Mouse (Mus musculus): ENCODE measurements around the gene Rps26.

The Rps26 gene

DNA sequence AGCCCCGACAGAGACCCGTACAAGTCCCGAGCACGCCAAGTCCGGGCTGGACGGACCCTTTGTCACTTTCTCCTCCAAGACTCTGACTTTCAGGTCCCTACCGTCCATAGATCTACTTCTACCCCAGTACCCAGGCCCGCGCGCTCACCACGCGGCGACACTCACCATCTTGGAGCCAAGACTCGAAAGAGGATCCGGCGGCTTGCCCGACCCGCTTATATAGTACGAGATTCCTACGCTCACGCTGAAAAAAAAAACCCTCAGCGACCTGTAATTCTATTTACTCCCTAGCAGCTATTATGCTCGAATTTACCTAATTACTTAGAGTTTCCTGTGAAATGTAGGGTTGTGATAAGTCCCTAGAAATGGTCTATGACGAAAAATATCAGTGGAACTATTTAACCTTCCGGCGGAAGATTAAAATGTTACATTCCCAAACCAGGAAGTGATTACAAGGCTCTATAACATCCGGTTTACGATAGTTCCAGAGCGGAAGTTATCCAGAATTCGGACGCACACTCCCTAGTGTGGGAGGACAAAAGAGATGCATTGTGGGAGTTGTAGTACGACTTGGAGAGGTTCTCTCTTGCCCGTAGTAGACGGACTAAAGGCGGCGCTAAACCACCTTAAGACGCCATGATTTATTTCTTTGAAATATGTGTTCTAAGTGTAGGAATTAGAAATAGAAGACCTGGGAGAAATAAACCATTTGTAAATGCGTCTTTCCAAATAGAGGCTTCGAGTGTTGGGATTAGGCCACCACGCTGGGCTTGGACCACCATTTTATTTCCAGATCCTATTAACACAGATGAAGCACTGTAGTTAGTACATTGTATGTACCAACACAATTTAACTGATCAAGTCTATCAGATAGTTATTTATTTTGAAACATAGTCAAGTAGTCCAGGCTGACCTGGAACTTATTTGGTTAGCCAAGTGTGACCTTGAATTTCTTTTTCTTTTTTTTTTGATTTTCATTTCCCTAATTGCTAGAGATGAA lies at the start of gene Rps26:
Rps26 (minus strand) TSS at position 437 of the 1,000 bp plus-strand sequence.
- in situ Hi-C loops (cut with MboI; ENCODE audit: low pct_unique_long_range_greater_than_20kb in 1 of 2, low sequenced_read_pairs in 2 of 2, unreplicated experiment in 1 of 2), result no loop called here

GRCm38 (mm10) chr10:128674469-128675008 lies 48.0 kb upstream of the Rps26 start:
- in situ Hi-C loops (cut with MboI; ENCODE audit: low pct_unique_long_range_greater_than_20kb in 1 of 2, low sequenced_read_pairs in 2 of 2, unreplicated experiment in 1 of 2), result no loop called here

- in situ Hi-C loops (cut with MboI; ENCODE audit: low pct_unique_long_range_greater_than_20kb in 1 of 2, low sequenced_read_pairs in 2 of 2, unreplicated experiment in 1 of 2), result no loop called here
These were observed 47.4 kb upstream of the Rps26 start, which contains the start of gene Suox for GRCm38 (mm10) chr10:128673763-128674468. Suox (minus strand) TSS chr10:128674073.

GRCm38 (mm10) chr10:128671148-128671547 lies 44.6 kb upstream of the Rps26 start:
- in situ Hi-C loops (cut with MboI; ENCODE audit: low pct_unique_long_range_greater_than_20kb in 1 of 2, low sequenced_read_pairs in 2 of 2, unreplicated experiment in 1 of 2), result no loop called here

GRCm38 (mm10) chr10:128668790-128669672 lies 42.5 kb upstream of the Rps26 start:
- in situ Hi-C loops (cut with MboI; ENCODE audit: low pct_unique_long_range_greater_than_20kb in 1 of 2, low sequenced_read_pairs in 2 of 2, unreplicated experiment in 1 of 2), result no loop called here

DNA sequence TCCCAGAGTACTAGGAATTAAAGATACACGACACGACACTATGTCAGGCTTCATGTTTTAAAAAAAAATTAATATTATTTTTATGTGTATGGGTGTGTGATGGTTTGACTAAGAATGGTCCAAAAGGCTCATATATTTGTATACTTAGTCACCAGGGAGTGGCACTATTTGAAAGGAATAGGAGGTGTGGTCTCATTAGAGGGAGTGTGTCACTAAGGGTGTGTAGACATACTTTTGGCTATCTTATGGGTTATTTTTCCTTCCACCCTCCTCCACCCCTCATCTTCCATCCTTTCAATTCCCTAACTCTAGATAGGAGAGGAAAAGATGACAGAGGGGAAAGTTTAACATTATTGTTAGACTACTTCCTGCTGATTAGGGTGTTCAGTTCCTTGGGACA lies 39.3 kb upstream of the Rps26 start:
- in situ Hi-C loops (cut with MboI; ENCODE audit: low pct_unique_long_range_greater_than_20kb in 1 of 2, low sequenced_read_pairs in 2 of 2, unreplicated experiment in 1 of 2), result no loop called here

- in situ Hi-C loops (cut with MboI; ENCODE audit: low pct_unique_long_range_greater_than_20kb in 1 of 2, low sequenced_read_pairs in 2 of 2, unreplicated experiment in 1 of 2), result no loop called here
These were observed 38.8 kb upstream of the Rps26 start for GRCm38 (mm10) chr10:128665307-128665706.

- in situ Hi-C loops (cut with MboI; ENCODE audit: low pct_unique_long_range_greater_than_20kb in 1 of 2, low sequenced_read_pairs in 2 of 2, unreplicated experiment in 1 of 2), result no loop called here
These were observed 38.3 kb upstream of the Rps26 start for GRCm38 (mm10) chr10:128664808-128665207.

GRCm38 (mm10) chr10:128663441-128664220 lies 37.1 kb upstream of the Rps26 start:
- in situ Hi-C loops (cut with MboI; ENCODE audit: low pct_unique_long_range_greater_than_20kb in 1 of 2, low sequenced_read_pairs in 2 of 2, unreplicated experiment in 1 of 2), result no loop called here

GRCm38 (mm10) chr10:128662465-128662864 lies 35.9 kb upstream of the Rps26 start:
- in situ Hi-C loops (cut with MboI; ENCODE audit: low pct_unique_long_range_greater_than_20kb in 1 of 2, low sequenced_read_pairs in 2 of 2, unreplicated experiment in 1 of 2), result no loop called here

GRCm38 (mm10) chr10:128659490-128659889 lies 32.9 kb upstream of the Rps26 start:
- in situ Hi-C loops (cut with MboI; ENCODE audit: low pct_unique_long_range_greater_than_20kb in 1 of 2, low sequenced_read_pairs in 2 of 2, unreplicated experiment in 1 of 2), result no loop called here

DNA sequence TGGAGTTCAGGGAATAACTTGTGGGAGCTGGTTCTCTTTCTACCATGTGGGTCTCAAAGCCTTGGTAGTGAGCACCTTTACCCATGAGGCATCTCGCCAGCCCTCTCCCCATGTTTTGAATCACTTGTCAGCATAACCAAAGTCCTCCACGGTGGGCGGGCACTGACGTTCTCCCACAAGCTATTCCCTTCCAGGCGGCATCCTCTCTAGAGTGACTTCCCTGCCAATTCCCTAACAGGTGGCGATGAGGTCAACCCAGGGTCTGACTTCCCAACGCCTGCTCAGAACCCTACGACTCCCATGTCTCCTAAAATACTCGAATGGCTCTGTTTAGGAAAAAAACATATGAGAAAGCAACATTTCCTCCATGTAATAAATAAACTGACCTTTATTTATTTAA lies 31.3 kb upstream of the Rps26 start:
- in situ Hi-C loops (cut with MboI; ENCODE audit: low pct_unique_long_range_greater_than_20kb in 1 of 2, low sequenced_read_pairs in 2 of 2, unreplicated experiment in 1 of 2), result no loop called here

DNA sequence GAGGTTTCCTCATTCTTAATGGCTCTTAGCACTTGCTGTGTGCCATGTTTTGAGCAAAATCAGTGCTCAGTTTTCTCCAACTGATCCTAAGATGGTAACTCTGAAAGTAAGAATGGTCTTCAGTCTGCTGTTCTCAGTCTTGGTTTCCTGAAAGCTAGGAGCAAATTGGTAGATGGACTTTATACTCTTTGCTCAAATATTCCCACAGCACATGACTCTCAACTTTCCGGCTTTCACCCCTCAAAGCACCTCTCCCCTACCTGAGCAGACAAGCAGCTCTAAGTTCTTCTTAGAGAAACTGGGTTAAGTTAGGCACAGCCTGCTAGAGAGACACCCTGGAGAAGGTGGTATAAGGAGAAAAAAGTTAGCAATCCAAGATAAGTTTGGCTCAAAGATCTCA lies 30.2 kb upstream of the Rps26 start:
- in situ Hi-C loops (cut with MboI; ENCODE audit: low pct_unique_long_range_greater_than_20kb in 1 of 2, low sequenced_read_pairs in 2 of 2, unreplicated experiment in 1 of 2), result no loop called here

DNA sequence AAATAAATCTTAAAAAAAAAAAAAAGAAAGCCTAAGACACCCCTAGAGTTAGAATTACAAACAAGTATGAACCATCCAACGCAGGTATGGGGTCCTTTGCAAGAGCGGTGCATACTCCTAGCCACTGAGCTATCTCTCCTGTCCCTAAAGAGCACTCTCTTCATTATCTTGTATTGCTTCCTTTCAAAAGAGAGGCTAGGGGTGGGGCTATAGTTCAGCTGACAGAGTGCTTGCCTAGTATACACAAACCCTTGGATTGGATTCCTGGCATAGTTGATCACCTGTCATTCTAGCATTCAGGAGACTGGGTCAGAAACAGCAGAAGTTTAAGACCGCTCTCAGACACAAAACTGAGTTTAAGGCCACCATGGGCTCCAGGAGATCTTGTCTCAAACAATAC lies 28.7 kb upstream of the Rps26 start:
- in situ Hi-C loops (cut with MboI; ENCODE audit: low pct_unique_long_range_greater_than_20kb in 1 of 2, low sequenced_read_pairs in 2 of 2, unreplicated experiment in 1 of 2), result no loop called here

- in situ Hi-C loops (cut with MboI; ENCODE audit: low pct_unique_long_range_greater_than_20kb in 1 of 2, low sequenced_read_pairs in 2 of 2, unreplicated experiment in 1 of 2), result no loop called here
These were observed 27.3 kb upstream of the Rps26 start for GRCm38 (mm10) chr10:128653866-128654265.

GRCm38 (mm10) chr10:128646139-128647089 lies 19.9 kb upstream of the Rps26 start:
- in situ Hi-C loops (cut with MboI; ENCODE audit: low pct_unique_long_range_greater_than_20kb in 1 of 2, low sequenced_read_pairs in 2 of 2, unreplicated experiment in 1 of 2), result no loop called here
